Mouse (Mus musculus) heart, postnatal 0 days (tissue): ENCODE results near the gene Map2k3.

ENCODE experiments used
- CTCF ChIP-seq: IDR thresholded peaks from 2 replicates; pipeline ENCODE4 v1.5.1; 2016; ENCODE audit warnings: antibody characterized with exemption, control low read depth, low read depth
- EP300 ChIP-seq: IDR thresholded peaks from 2 replicates; pipeline ENCODE4 v1.6.1; 2016; ENCODE audit warnings: antibody characterized with exemption, low read depth

DNA sequence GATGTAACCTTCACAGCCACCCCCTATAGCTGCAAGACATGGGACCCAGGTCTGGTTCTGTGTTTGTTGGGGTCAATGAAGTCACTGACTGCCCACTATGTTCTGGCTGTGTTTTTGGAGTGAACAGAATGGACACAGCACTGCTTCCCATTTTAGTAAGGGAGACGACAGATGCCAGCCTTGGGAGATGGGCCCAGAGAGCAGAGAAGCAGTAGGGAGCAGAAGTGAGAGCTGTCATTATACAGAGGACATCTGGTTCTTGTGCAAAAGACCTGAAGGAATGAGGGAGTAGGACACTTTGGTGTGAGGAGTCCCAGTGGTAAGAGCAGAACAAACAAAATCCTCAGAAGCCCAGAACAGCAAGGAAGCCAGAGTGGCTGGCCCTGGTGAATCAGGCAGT, 22.2 kb upstream of the Map2k3 start:
- TF ChIP-seq CTCF = no peak
- TF ChIP-seq EP300 = no peak
